Comparison of ENCODE assay signal across 10 mouse cellular contexts in genomic region chrX:81072651-81073050, GRCm38 (mm10). TPM values are rescaled to one million over a fixed set of nuclear protein-coding genes. Genes with fewer than 3 reads are reported as not detected.
DNase-seq lines count a peak whose midpoint lies in the region; ATAC-seq and TF ChIP-seq lines count a peak whose summit lies in the region.
"Had no signal": no experiment of that assay in that cellular context is flagged by ENCODE, and none has a peak within 500 bp of the region (broad histone marks: within the 10 kb centered on the region; RNA-seq: fewer than 3 reads in every experiment).

No protein-coding gene starts in this region.

- TF ChIP-seq POLR2A in myocyte (IDR thresholded peaks at IDR 0.05; ENCODE audit: insufficient read length, low read depth): no peak

- whole genome bisulfite sequencing in heart, postnatal 0 days: 8% methylated on average over 2 of the region's 2 CpGs
- 5% methylated on average over 2 of the region's 2 CpGs for WGBS in embryonic facial prominence, embryonic 12.5 days
- WGBS in hindbrain, embryonic 15.5 days: 7% methylated on average over 2 of the region's 2 CpGs

- DNase-seq in heart, postnatal 0 days (ENCODE audit: low spot score): no peak
- DNase-seq in heart, adult 18-20 months: no peak
- DNase-seq in right cerebral cortex, postnatal 14 days: no peak
- no peak for DNase-seq in spleen, adult 12 weeks (ENCODE audit: low spot score)
- no peak for DNase-seq in cerebellum, adult 9-11 months
- DNase-seq: kidney, adult 8-10 months; lung, adult 2 months had no signal

- no peak overlapping the region for H3ac ChIP-seq in myocyte (ENCODE audit: control insufficient read depth, insufficient read length)

- H3K4me1 ChIP-seq in heart, postnatal 0 days (ENCODE audit: control insufficient read depth, insufficient read depth): no peaks in the 10 kb centered on the region
- H3K4me1 ChIP-seq in embryonic facial prominence, embryonic 12.5 days: no peaks in the 10 kb centered on the region
- no peaks in the 10 kb centered on the region for H3K4me1 ChIP-seq in hindbrain, embryonic 15.5 days (replicated peaks)

- H3K9ac ChIP-seq in heart, postnatal 0 days (replicated peaks; ENCODE audit: low read depth, low read length): peak overlapping the region; percentile 22; the same call in 1 of the 2 replicates
- peak overlapping the region; percentile 60; the same call in 1 of the 2 replicates for H3K9ac ChIP-seq in embryonic facial prominence, embryonic 12.5 days
- H3K9ac ChIP-seq in hindbrain, embryonic 15.5 days: no peak overlapping the region

- H3K4me3 ChIP-seq in heart, postnatal 0 days (ENCODE audit: low read depth, low read length): peak overlapping the region; percentile 69
- H3K4me3 ChIP-seq in embryonic facial prominence, embryonic 12.5 days: peak overlapping the region; percentile 55
- H3K4me3 ChIP-seq in hindbrain, embryonic 15.5 days: peak overlapping the region; percentile 72
- H3K4me3 ChIP-seq in myocyte: peak overlapping the region; percentile 79

- peak overlapping the region; percentile 92 for H3K27ac ChIP-seq in heart, postnatal 0 days (ENCODE audit: low read depth)
- peak overlapping the region; percentile 30; the same call in 1 of the 2 replicates for H3K27ac ChIP-seq in embryonic facial prominence, embryonic 12.5 days
- peak overlapping the region; percentile 34; the same call in 1 of the 2 replicates for H3K27ac ChIP-seq in hindbrain, embryonic 15.5 days (replicated peaks)

- H3K4me2 ChIP-seq in heart, postnatal 0 days (ENCODE audit: low read depth, low read length): peak overlapping the region; percentile 75
- H3K4me2 ChIP-seq in embryonic facial prominence, embryonic 12.5 days (replicated peaks): peak overlapping the region; percentile 43
- H3K4me2 ChIP-seq in hindbrain, embryonic 15.5 days: peak overlapping the region; percentile 57
- H3K4me2 ChIP-seq in myocyte (ENCODE audit: low read depth): peak overlapping the region; percentile 65

- no peak for TF ChIP-seq CTCF in heart, postnatal 0 days (IDR thresholded peaks at IDR 0.05; ENCODE audit: low read depth)

- no peaks in the 10 kb centered on the region for H3K36me3 ChIP-seq in heart, postnatal 0 days (replicated peaks; ENCODE audit: control insufficient read depth, insufficient read depth, low read length)
- no peaks in the 10 kb centered on the region for H3K36me3 ChIP-seq in embryonic facial prominence, embryonic 12.5 days
- no peaks in the 10 kb centered on the region for H3K36me3 ChIP-seq in hindbrain, embryonic 15.5 days
- H3K36me3 ChIP-seq in myocyte (ENCODE audit: control insufficient read depth, insufficient read depth): no peaks in the 10 kb centered on the region

- no peaks in the 10 kb centered on the region for H3K9me3 ChIP-seq in heart, postnatal 0 days (replicated peaks; ENCODE audit: control insufficient read depth, low read length)
- no peaks in the 10 kb centered on the region for H3K9me3 ChIP-seq in embryonic facial prominence, embryonic 12.5 days
- no peaks in the 10 kb centered on the region for H3K9me3 ChIP-seq in hindbrain, embryonic 15.5 days

- H3K79me2 ChIP-seq in myocyte (ENCODE audit: control insufficient read depth, insufficient read depth): peaks cover 67% of the 10 kb centered on the region

- no peak for ATAC-seq in heart, postnatal 0 days (ENCODE audit: insufficient read depth, low read depth)
- ATAC-seq in embryonic facial prominence, embryonic 12.5 days (ENCODE audit: insufficient number of reproducible peaks, insufficient read depth, low FRiP score, low TSS enrichment): no peak
- no peak for ATAC-seq in hindbrain, embryonic 15.5 days (ENCODE audit: low FRiP score, low read depth)

- H3K27me3 ChIP-seq in heart, postnatal 0 days (ENCODE audit: control insufficient read depth, insufficient read depth, low read length): no peaks in the 10 kb centered on the region
- H3K27me3 ChIP-seq in embryonic facial prominence, embryonic 12.5 days: no peaks in the 10 kb centered on the region
- no peaks in the 10 kb centered on the region for H3K27me3 ChIP-seq in hindbrain, embryonic 15.5 days
- no peaks in the 10 kb centered on the region for H3K27me3 ChIP-seq in myocyte (ENCODE audit: control insufficient read depth, insufficient read depth, insufficient read length)

- TF ChIP-seq EP300 in heart, postnatal 0 days (IDR thresholded peaks at IDR 0.05; ENCODE audit: low read depth): no peak

TF ChIP-seq in myocyte, 11 proteins besides CTCF, POLR2A, EP300 and RAD21:
- no peak for TF ChIP-seq TCF12 (IDR thresholded peaks at IDR 0.05; ENCODE audit: insufficient read depth, poor library complexity, severe bottlenecking)
- no peak for TF ChIP-seq CEBPB (IDR thresholded peaks at IDR 0.05; ENCODE audit: insufficient read depth, poor library complexity, severe bottlenecking)
- TF ChIP-seq SRF (IDR thresholded peaks at IDR 0.05; ENCODE audit: control insufficient read depth, insufficient read length, low read depth): no peak
- TF ChIP-seq REST (IDR thresholded peaks at IDR 0.05; ENCODE audit: insufficient read depth, insufficient read length): no peak
- no peak for TF ChIP-seq MYOG (IDR thresholded peaks at IDR 0.05; ENCODE audit: control insufficient read depth in 1 of 3, insufficient read depth in 1 of 3, insufficient read length in 2 of 3, low read depth in 2 of 3)
- no peak for TF ChIP-seq MYOD1 (IDR thresholded peaks at IDR 0.05; ENCODE audit: control insufficient read depth in 1 of 3, insufficient read length in 2 of 3, low read depth in 2 of 3)
- TF ChIP-seq USF1 (IDR thresholded peaks at IDR 0.05; ENCODE audit: low read depth): no peak
- TF ChIP-seq E2F4 (IDR thresholded peaks at IDR 0.05; ENCODE audit: insufficient read depth): no peak

RNA-seq across cellular contexts. Expression of gene Tmem47, which starts 2.2 kb away (rescaled TPM):
- 46.5 and 60.9 TPM in 2 replicates for total RNA-seq in heart, postnatal 0 days (2014; rRNA removed; ENCODE audit: low replicate concordance)
- polyA plus RNA-seq in heart, postnatal 0 days (2015; fragmentation: Nextera tagmentation; extraction: Ambion mirVana): 12.4 and 12.6 TPM in 2 replicates
- 10 to 100 TPM; 17.1 to 28.7 TPM for total RNA-seq in heart, adult 18-20 months (2021)
- 16.9 and 18.6 TPM in 2 replicates for polyA plus RNA-seq in embryonic facial prominence, embryonic 12.5 days (2016; fragmentation: Nextera tagmentation; extraction: Ambion mirVana)
- polyA plus RNA-seq in hindbrain, embryonic 15.5 days (2015; fragmentation: Nextera tagmentation; extraction: Ambion mirVana): 16.5 and 22.7 TPM in 2 replicates
- polyA plus RNA-seq in myocyte (2012; fragmentation: generic; extraction: Trizol): 18.4 TPM

Comparison
In these comparisons a context has a peak if more than half of its experiments do, and no peak if none do; other contexts are left out.
1. H3K27ac ChIP-seq: peak in every context shown above with its lines; median percentile 92 in heart, postnatal 0 days; 34 in hindbrain, embryonic 15.5 days; 30 in embryonic facial prominence, embryonic 12.5 days.